Mouse (Mus musculus) liver, adult 2 months (tissue): ENCODE results near the gene Dpp10. TPM values are rescaled to one million over a fixed set of nuclear protein-coding genes. Genes with fewer than 3 reads are reported as not detected.

Experiments used
- DNase-seq: peaks from one replicate; pipeline ENCODE4 v3.0.0-alpha.2; 2011; ENCODE audit warnings: low read depth, low spot score; ENCODE audit errors: extremely low read depth
- H3K27ac ChIP-seq: fragments of 200-500 bp; replicated peaks from 2 replicates; pipeline ENCODE4 v1.5.1; 2012; ENCODE audit warnings: low read depth, mild to moderate bottlenecking, control low read depth, inconsistent platforms, low read length; ENCODE audit not compliant: insufficient read depth
- H3K27me3 ChIP-seq: fragments of 200-500 bp; 2 replicates; pipeline ENCODE4 v1.6.1; 2012; ENCODE audit warnings: mild to moderate bottlenecking, moderate library complexity, low read length, inconsistent platforms; ENCODE audit not compliant: control insufficient read depth, insufficient read depth
- H3K36me3 ChIP-seq: fragments of 200-500 bp; 2 replicates; pipeline ENCODE4 v1.6.1; 2012; ENCODE audit warnings: low read length, inconsistent platforms; ENCODE audit not compliant: control insufficient read depth, insufficient read depth
- H3K4me1 ChIP-seq: fragments of 200-500 bp; 2 replicates; pipeline ENCODE4 v1.6.1; 2011; ENCODE audit warnings: low read length; ENCODE audit not compliant: control insufficient read depth, insufficient read depth
- H3K4me3 ChIP-seq: fragments of 200-500 bp; 2 replicates; pipeline ENCODE4 v1.5.1; 2011; ENCODE audit warnings: low read depth, mild to moderate bottlenecking, control low read depth, low read length, moderate library complexity; ENCODE audit not compliant: insufficient read depth
- H3K79me2 ChIP-seq: fragments of 200-500 bp; 2 replicates; pipeline ENCODE4 v1.6.1; 2012; ENCODE audit warnings: inconsistent platforms, mild to moderate bottlenecking, low read length, moderate library complexity; ENCODE audit not compliant: control insufficient read depth, insufficient read depth
- H3K9ac ChIP-seq: fragments of 200-500 bp; 2 replicates; pipeline ENCODE4 v1.6.1; 2012; ENCODE audit warnings: low read depth, mild to moderate bottlenecking, control low read depth, inconsistent platforms, low read length
- CTCF ChIP-seq: fragments of 200-500 bp; IDR thresholded peaks from 2 replicates; pipeline ENCODE4 v1.5.1; 2011; ENCODE audit warnings: low read depth, low read length, control low read depth
- POLR2A ChIP-seq: fragments of 200-500 bp; IDR thresholded peaks from 2 replicates; pipeline ENCODE4 v1.6.1; 2011; ENCODE audit warnings: low read length, control low read depth; ENCODE audit not compliant: insufficient read depth; ENCODE audit errors: extremely low read depth
- WGBS: fragments of 180-500 bp; shearing (Covaris S2); methylation state at CpG from one replicate; pipeline ENCODE4 v1.1.7; 2018; 5-methylcytosine and 5-hydroxymethylcytosine counted together
- polyA plus RNA-seq: library from polyadenylated mRNA; depleted of rRNA; stranded (reverse); fragments of >200 nt; gene quantifications from 2 replicates; pipeline ENCODE4 v1.2.3, GENCODE M21; 2012
- total RNA-seq: library from RNA; depleted of rRNA; stranded (reverse); fragments of >200 nt; gene quantifications from 2 replicates; pipeline ENCODE4 v1.2.3, GENCODE M21; 2014

Gene Dpp10
- total and polyA plus RNA-seq, 2 experiments, result not detected

DNA sequence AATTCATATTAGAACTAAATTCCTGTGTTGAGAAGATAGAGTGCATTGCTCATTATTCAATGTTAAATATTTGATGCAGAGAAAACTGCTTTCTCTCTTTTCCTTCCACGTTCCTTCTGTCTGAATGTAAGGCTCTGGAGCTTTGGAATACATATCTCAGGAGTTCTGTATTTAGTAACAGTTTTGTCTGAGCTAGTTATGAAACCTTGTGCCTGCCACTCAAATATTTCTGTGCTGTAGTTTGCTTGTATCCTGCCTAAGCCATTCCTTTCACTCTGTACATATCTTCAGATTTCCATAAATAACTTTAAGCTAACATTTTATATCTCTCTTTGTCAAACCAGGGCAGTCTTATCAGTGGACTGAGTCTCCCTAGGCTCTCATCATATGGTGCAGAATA, 707.5 kb downstream of the Dpp10 start:
- TF ChIP-seq POLR2A (no peak), CTCF (no peak)
- Histone ChIP-seq H3K27ac (no peak overlapping the region), H3K27me3 (no peaks in the 10 kb centered on the region), H3K79me2 (no peaks in the 10 kb centered on the region), H3K4me1 (no peaks in the 10 kb centered on the region), H3K9ac (no peak overlapping the region), H3K36me3 (no peaks in the 10 kb centered on the region), H3K4me3 (no peak overlapping the region)
- WGBS, result 48% methylated on average over 1 of the region's 1 CpGs
- no peak for DNase-seq

GRCm38 (mm10) chr1:123316886-123317285, 728.5 kb downstream of the Dpp10 start:
- WGBS, result 73% methylated on average over 2 of the region's 2 CpGs
- no peak for TF ChIP-seq POLR2A
- TF ChIP-seq CTCF, result no peak
- Histone ChIP-seq H3K79me2 (no peaks in the 10 kb centered on the region), H3K4me3 (no peak overlapping the region), H3K9ac (no peak overlapping the region), H3K27me3 (no peaks in the 10 kb centered on the region), H3K36me3 (no peaks in the 10 kb centered on the region), H3K27ac (no peak overlapping the region), H3K4me1 (no peaks in the 10 kb centered on the region)
- DNase-seq, result no peak
